Mouse (Mus musculus) kidney, adult 2 months (tissue): ENCODE measurements at regions not wholly inside any gene's neighbourhood (a gene's known extent, or its start where the extent isn't known, plus 50 kb on each side); places are given as distances from the start of the nearest gene placed in this dataset.

Source experiments
- CTCF ChIP-seq: fragments of 200-500 bp; conservative IDR thresholded peaks from 2 replicates; pipeline ENCODE4 v1.5.1; 2011; ENCODE audit warnings: low read depth, mild to moderate bottlenecking, control low read depth, low read length, moderate library complexity, mixed read lengths; ENCODE audit not compliant: insufficient read depth, insufficient read length
- POLR2A ChIP-seq: fragments of 200-500 bp; IDR thresholded peaks from one replicate; pipeline ENCODE4 v1.6.1; 2011; ENCODE audit warnings: low read depth, low read length, control low read depth

GRCm38 (mm10) chr3:128369521-128370127, 473.5 kb upstream of the Fam241a start:
- TF ChIP-seq CTCF = no peak
- no peak for TF ChIP-seq POLR2A
